Mouse (Mus musculus): ENCODE results near the gene Bin2. TPM values are rescaled to one million over a fixed set of nuclear protein-coding genes. Genes with fewer than 3 reads are reported as not detected.

Gene Bin2
- polyA plus RNA-seq, 1 experiment from 2014 or later, result 2.4 TPM

- peaks cover 8% of the 10 kb centered on the region for H3K4me1 ChIP-seq
- no peak overlapping the region for H3K27ac ChIP-seq
- no peak overlapping the region for H3K4me3 ChIP-seq
- ATAC-seq (ENCODE audit: insufficient number of reproducible peaks, insufficient read depth, low FRiP score, low TSS enrichment), result no peak
- no peak overlapping the region for H3K9ac ChIP-seq
- H3K36me3 ChIP-seq, result no peaks in the 10 kb centered on the region
- no peak overlapping the region for H3K4me2 ChIP-seq (replicated peaks)
- WGBS, result 76% methylated on average over 5 of the region's 5 CpGs
- H3K9me3 ChIP-seq, result no peaks in the 10 kb centered on the region
- peaks cover 21% of the 10 kb centered on the region for H3K27me3 ChIP-seq
These were observed 31.1 kb upstream of the Bin2 start for GRCm38 (mm10) chr15:100700424-100700823.

- ATAC-seq (ENCODE audit: insufficient number of reproducible peaks, insufficient read depth, low FRiP score, low TSS enrichment), result no peak
- no peak overlapping the region for H3K4me2 ChIP-seq (replicated peaks)
- peaks cover 17% of the 10 kb centered on the region for H3K27me3 ChIP-seq
- H3K36me3 ChIP-seq, result no peaks in the 10 kb centered on the region
- no peak overlapping the region for H3K27ac ChIP-seq
- no peak overlapping the region for H3K9ac ChIP-seq
- H3K4me3 ChIP-seq, result no peak overlapping the region
- 62% methylated on average over 6 of the region's 6 CpGs for WGBS
- peaks cover 8% of the 10 kb centered on the region for H3K4me1 ChIP-seq
- H3K9me3 ChIP-seq, result no peaks in the 10 kb centered on the region
These were observed 30.0 kb upstream of the Bin2 start for GRCm38 (mm10) chr15:100699386-100699785.

DNA sequence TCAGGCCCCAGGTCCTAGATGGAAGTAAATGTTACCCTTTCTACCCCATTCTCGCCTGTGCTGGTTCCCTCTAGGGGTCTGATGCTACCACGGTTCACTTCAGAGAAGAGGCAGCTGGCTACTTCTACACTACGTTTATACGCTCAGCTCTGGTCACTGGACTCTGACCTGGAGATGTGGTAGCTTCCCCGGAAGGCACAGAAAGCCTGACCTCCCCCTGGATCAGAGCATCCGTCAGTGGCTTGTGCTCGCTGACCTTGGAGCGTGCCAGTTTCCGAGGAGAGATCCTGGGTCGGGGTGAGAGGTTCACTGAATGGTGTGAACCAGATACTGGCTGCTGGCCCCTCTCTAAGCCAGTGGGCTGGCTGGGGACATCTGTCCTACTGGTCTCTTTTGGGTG lies 28.7 kb upstream of the Bin2 start:
- no peak overlapping the region for H3K9ac ChIP-seq
- H3K4me2 ChIP-seq (replicated peaks), result no peak overlapping the region
- no peak overlapping the region for H3K4me3 ChIP-seq
- no peaks in the 10 kb centered on the region for H3K9me3 ChIP-seq
- WGBS, result 75% methylated on average over 10 of the region's 10 CpGs
- ATAC-seq (ENCODE audit: insufficient number of reproducible peaks, insufficient read depth, low FRiP score, low TSS enrichment), result no peak
- H3K36me3 ChIP-seq, result no peaks in the 10 kb centered on the region
- no peak overlapping the region for H3K27ac ChIP-seq
- peaks cover 4% of the 10 kb centered on the region for H3K27me3 ChIP-seq
- H3K4me1 ChIP-seq, result no peaks in the 10 kb centered on the region

DNA sequence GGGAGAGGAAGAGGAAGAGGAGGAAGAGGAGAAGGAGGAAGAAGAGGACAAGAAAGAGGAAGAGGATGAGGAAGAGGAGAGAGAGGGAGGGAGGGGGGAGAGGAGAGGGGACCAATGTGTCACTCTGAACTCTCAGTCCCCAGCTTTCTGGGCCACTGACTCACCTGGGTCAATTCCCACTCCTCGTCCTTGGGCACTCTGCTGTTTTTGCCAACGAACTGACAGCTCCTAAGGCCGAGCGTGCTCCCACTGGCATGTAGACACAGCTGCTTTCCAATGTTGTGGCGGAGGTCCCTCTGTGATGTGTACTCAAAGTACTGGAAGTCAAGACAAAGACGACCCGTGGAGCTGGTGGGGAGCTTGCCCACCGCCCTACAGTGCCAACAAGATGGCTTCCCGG lies 25.1 kb upstream of the Bin2 start:
- Histone ChIP-seq H3K36me3 (no peaks in the 10 kb centered on the region), H3K27ac (no peak overlapping the region), H3K9ac (no peak overlapping the region), H3K27me3 (no peaks in the 10 kb centered on the region), H3K4me3 (no peak overlapping the region), H3K9me3 (peaks cover 6% of the 10 kb centered on the region; the same call in 1 of the 2 replicates), H3K4me2 (replicated peaks) (no peak overlapping the region), H3K4me1 (no peaks in the 10 kb centered on the region)
- 88% methylated on average over 9 of the region's 9 CpGs for WGBS
- ATAC-seq (ENCODE audit: insufficient number of reproducible peaks, insufficient read depth, low FRiP score, low TSS enrichment), result no peak

- H3K9me3 ChIP-seq, result peaks cover 6% of the 10 kb centered on the region; the same call in 1 of the 2 replicates
- H3K27ac ChIP-seq, result no peak overlapping the region
- no peaks in the 10 kb centered on the region for H3K27me3 ChIP-seq
- no peak for ATAC-seq (ENCODE audit: insufficient number of reproducible peaks, insufficient read depth, low FRiP score, low TSS enrichment)
- H3K36me3 ChIP-seq, result no peaks in the 10 kb centered on the region
- no peak overlapping the region for H3K9ac ChIP-seq
- WGBS, result 70% methylated on average over 3 of the region's 3 CpGs
- H3K4me1 ChIP-seq, result peaks cover 5% of the 10 kb centered on the region; the same call in 1 of the 2 replicates
- no peak overlapping the region for H3K4me2 ChIP-seq (replicated peaks)
- H3K4me3 ChIP-seq, result no peak overlapping the region
These were observed 22.6 kb upstream of the Bin2 start for GRCm38 (mm10) chr15:100691990-100692389.

DNA sequence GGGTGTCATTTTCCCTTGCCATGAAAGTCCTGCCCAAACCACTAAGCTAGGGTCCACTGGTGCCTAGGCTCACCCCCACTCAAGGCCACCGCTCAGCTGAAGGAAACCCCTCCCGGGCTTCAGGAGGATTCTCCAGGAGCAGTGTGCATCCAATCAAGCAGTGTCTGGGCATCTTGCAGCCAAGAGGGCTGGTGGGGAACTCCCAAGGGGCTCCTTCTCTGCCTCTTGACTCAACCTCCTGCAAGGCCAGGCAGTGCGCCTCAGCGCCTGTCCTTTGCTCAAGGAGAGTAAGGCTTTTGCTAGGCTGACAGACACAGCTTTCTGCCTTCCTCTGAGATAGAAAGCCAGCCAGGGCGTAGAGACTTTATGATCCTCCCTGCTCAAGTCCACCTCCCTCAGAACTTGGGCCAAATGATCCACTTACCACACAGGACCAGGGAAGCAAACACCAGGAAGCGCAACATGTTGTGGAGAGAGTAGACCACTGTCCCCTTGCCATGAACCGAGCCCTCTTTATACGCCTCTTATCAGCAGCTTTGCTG lies 18.1 kb upstream of the Bin2 start, which contains the start of gene Cela1:
TSS of gene Cela1 (minus strand) at position 492 of the 542 bp plus-strand sequence.
- H3K27me3 ChIP-seq, result no peaks in the 10 kb centered on the region
- 81% methylated on average over 8 of the region's 8 CpGs for WGBS
- no peaks in the 10 kb centered on the region for H3K36me3 ChIP-seq
- no peak within 1 kb of the TSS for H3K4me2 ChIP-seq (replicated peaks)
- H3K9ac ChIP-seq, result no peak within 1 kb of the TSS
- peaks cover 6% of the 10 kb centered on the region; the same call in 1 of the 2 replicates for H3K9me3 ChIP-seq
- H3K4me1 ChIP-seq, result peaks cover 5% of the 10 kb centered on the region; the same call in 1 of the 2 replicates
- no peak for ATAC-seq (ENCODE audit: insufficient number of reproducible peaks, insufficient read depth, low FRiP score, low TSS enrichment)
- H3K27ac ChIP-seq, result no peak within 1 kb of the TSS
- no peak within 1 kb of the TSS for H3K4me3 ChIP-seq

GRCm38 (mm10) chr15:100686989-100687388 lies 17.6 kb upstream of the Bin2 start:
- Histone ChIP-seq H3K27ac (no peak overlapping the region), H3K9ac (no peak overlapping the region), H3K4me3 (no peak overlapping the region), H3K4me2 (replicated peaks) (no peak overlapping the region), H3K36me3 (no peaks in the 10 kb centered on the region), H3K27me3 (no peaks in the 10 kb centered on the region), H3K9me3 (peaks cover 6% of the 10 kb centered on the region; the same call in 1 of the 2 replicates), H3K4me1 (peaks cover 5% of the 10 kb centered on the region; the same call in 1 of the 2 replicates)
- WGBS, result 60% methylated on average over 12 of the region's 12 CpGs
- ATAC-seq (ENCODE audit: insufficient number of reproducible peaks, insufficient read depth, low FRiP score, low TSS enrichment), result no peak

- peaks cover 7% of the 10 kb centered on the region; the same call in 1 of the 2 replicates for H3K4me1 ChIP-seq
- no peak overlapping the region for H3K4me3 ChIP-seq
- H3K9me3 ChIP-seq, result peaks cover 6% of the 10 kb centered on the region; the same call in 1 of the 2 replicates
- H3K9ac ChIP-seq, result no peak overlapping the region
- H3K36me3 ChIP-seq, result no peaks in the 10 kb centered on the region
- no peak overlapping the region for H3K4me2 ChIP-seq (replicated peaks)
- H3K27me3 ChIP-seq, result no peaks in the 10 kb centered on the region
- ATAC-seq (ENCODE audit: insufficient number of reproducible peaks, insufficient read depth, low FRiP score, low TSS enrichment), result no peak
- no peak overlapping the region for H3K27ac ChIP-seq
- 90% methylated on average over 6 of the region's 6 CpGs for WGBS
These were observed 17.1 kb upstream of the Bin2 start for GRCm38 (mm10) chr15:100686434-100686833.

DNA sequence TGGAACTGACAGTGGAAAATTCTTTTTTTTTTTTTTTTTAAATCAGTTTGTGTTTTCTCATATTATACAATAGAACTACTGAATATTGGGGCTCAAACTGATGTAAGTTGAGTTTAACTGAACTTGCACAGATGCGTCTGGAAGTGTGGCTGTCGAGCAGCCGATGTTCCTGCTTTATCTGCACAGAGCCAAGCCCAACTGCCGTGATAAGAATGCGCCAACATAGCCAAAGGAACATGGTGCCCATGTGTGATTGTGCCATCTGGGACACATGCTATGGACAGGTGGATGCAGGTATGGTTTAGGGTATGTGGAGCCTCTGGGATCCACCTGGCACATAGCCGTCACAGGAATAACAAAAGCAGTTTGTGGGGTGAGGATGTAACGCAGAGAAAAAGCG lies 16.5 kb upstream of the Bin2 start:
- no peak overlapping the region for H3K27ac ChIP-seq
- H3K36me3 ChIP-seq, result no peaks in the 10 kb centered on the region
- H3K4me2 ChIP-seq (replicated peaks), result no peak overlapping the region
- H3K4me1 ChIP-seq, result peaks cover 7% of the 10 kb centered on the region; the same call in 1 of the 2 replicates
- 92% methylated on average over 8 of the region's 8 CpGs for WGBS
- H3K4me3 ChIP-seq, result no peak overlapping the region
- no peak for ATAC-seq (ENCODE audit: insufficient number of reproducible peaks, insufficient read depth, low FRiP score, low TSS enrichment)
- no peak overlapping the region for H3K9ac ChIP-seq
- peaks cover 6% of the 10 kb centered on the region; the same call in 1 of the 2 replicates for H3K9me3 ChIP-seq
- H3K27me3 ChIP-seq, result no peaks in the 10 kb centered on the region

DNA sequence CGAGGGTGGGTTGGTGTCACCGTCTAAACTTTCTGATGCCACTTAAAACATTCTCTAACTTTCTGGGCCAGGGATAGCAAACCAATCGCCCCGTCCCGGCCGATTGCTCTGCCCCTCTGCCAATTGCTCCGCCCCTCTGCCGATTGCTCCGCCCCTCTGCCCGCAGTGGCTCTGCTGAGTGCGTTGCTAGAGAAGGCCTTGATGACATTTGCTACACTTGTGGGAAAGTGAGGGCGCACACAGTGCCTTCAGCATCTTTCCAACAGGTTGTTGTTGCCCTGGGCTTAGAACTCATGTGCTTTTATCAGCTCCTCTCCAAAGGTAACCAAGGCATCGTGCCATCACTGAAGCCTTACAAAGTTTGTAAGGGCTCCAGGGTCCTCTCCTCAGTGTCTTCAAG lies 15.9 kb upstream of the Bin2 start:
- H3K9me3 ChIP-seq, result peaks cover 3% of the 10 kb centered on the region; the same call in 1 of the 2 replicates
- 18% methylated on average over 13 of the region's 13 CpGs for WGBS

GRCm38 (mm10) chr15:100684450-100684849 lies 15.1 kb upstream of the Bin2 start:
- no peak overlapping the region for H3K27ac ChIP-seq
- ATAC-seq (ENCODE audit: insufficient number of reproducible peaks, insufficient read depth, low FRiP score, low TSS enrichment), result no peak; the same call in 1 of the 2 replicates
- H3K9me3 ChIP-seq, result no peaks in the 10 kb centered on the region
- no peak overlapping the region for H3K4me2 ChIP-seq (replicated peaks)
- WGBS, result 67% methylated on average over 10 of the region's 10 CpGs
- no peak overlapping the region for H3K4me3 ChIP-seq
- H3K27me3 ChIP-seq, result no peaks in the 10 kb centered on the region
- no peak overlapping the region for H3K9ac ChIP-seq
- no peaks in the 10 kb centered on the region for H3K36me3 ChIP-seq
- H3K4me1 ChIP-seq, result peaks cover 7% of the 10 kb centered on the region; the same call in 1 of the 2 replicates

More for the DNA sequence above, 15.9 kb upstream of the Bin2 start:
- H3K4me3 ChIP-seq, result no peak overlapping the region
- ATAC-seq (ENCODE audit: insufficient number of reproducible peaks, insufficient read depth, low FRiP score, low TSS enrichment), result no peak
- H3K27ac ChIP-seq, result no peak overlapping the region
- no peaks in the 10 kb centered on the region for H3K36me3 ChIP-seq
- H3K27me3 ChIP-seq, result no peaks in the 10 kb centered on the region
- no peak overlapping the region for H3K4me2 ChIP-seq (replicated peaks)
- no peak overlapping the region for H3K9ac ChIP-seq
- peaks cover 7% of the 10 kb centered on the region; the same call in 1 of the 2 replicates for H3K4me1 ChIP-seq

GRCm38 (mm10) chr15:100683041-100683440 lies 13.7 kb upstream of the Bin2 start:
- H3K4me3 ChIP-seq, result no peak overlapping the region
- no peak overlapping the region for H3K9ac ChIP-seq
- H3K36me3 ChIP-seq, result no peaks in the 10 kb centered on the region
- H3K9me3 ChIP-seq, result no peaks in the 10 kb centered on the region
- ATAC-seq (ENCODE audit: insufficient number of reproducible peaks, insufficient read depth, low FRiP score, low TSS enrichment), result no peak
- 47% methylated on average over 2 of the region's 2 CpGs for WGBS
- no peaks in the 10 kb centered on the region for H3K27me3 ChIP-seq
- no peak overlapping the region for H3K4me2 ChIP-seq (replicated peaks)
- peaks cover 7% of the 10 kb centered on the region; the same call in 1 of the 2 replicates for H3K4me1 ChIP-seq
- H3K27ac ChIP-seq, result no peak overlapping the region

Measured in embryonic facial prominence, embryonic 12.5 days (tissue).